Mouse (Mus musculus) stomach, adult 2 months (tissue): ENCODE results near the gene Foxc1. TPM values are rescaled to one million over a fixed set of nuclear protein-coding genes. Genes with fewer than 3 reads are reported as not detected.

Experiments used
- polyA plus RNA-seq: library from polyadenylated mRNA; depleted of rRNA; stranded (reverse); fragments of >200 nt; gene quantifications from 2 replicates; pipeline ENCODE4 v1.2.3, GENCODE M21; 2012; rRNA removed

Foxc1 gene
- polyA plus RNA-seq, result 0.50 and 1.1 TPM in 2 replicates

DNA sequence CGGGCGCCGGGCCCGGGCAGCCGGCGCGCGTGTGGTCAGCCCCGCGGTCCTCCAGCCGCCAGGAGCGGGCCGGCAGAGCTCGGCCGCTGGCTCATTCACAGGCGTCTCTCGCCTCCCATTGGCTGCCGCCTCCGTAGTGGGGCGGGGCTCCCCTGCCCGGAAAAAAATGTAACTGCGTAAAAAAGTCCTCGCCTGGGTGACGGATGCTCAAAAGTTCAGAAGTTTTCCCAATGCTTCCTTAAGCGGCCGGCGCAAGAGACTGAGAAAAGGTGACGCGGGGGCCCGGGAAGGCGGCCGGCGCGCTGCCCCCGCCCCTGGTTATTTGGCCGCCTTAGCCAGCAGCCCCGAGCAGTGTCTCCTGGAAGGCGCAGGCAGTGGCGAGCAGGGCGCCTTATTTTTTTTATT, at the start of gene Foxc1:
Gene Foxc1, plus strand, starts transcription at position 206 of the 405 bp plus-strand sequence.

Other genes with a start within 250 kb of the Foxc1 start
- gene A530084C06Rik, start 247.3 kb upstream of the Foxc1 start, polyA plus RNA-seq, result 0.75 and 0.98 TPM in 2 replicates
- gene Foxf2, start 180.8 kb upstream of the Foxc1 start, polyA plus RNA-seq, result 28.5 and 35.6 TPM in 2 replicates